Mouse (Mus musculus) bone marrow macrophage, adult 2 months (primary cell): ENCODE measurements around the gene Ipo5. TPM values are rescaled to one million over a fixed set of nuclear protein-coding genes. Genes with fewer than 3 reads are reported as not detected.

ENCODE experiments used
- H3K27ac ChIP-seq: 2 replicates; pipeline ENCODE4 v1.5.1; 2012; ENCODE audit warnings: low read depth, low read length; ENCODE audit not compliant: insufficient read depth
- H3K4me1 ChIP-seq: 2 replicates; pipeline ENCODE4 v1.6.1; 2012; ENCODE audit warnings: low read length; ENCODE audit not compliant: control insufficient read depth, insufficient read depth
- H3K4me3 ChIP-seq: 2 replicates; pipeline ENCODE4 v1.5.1; 2012; ENCODE audit warnings: mild to moderate bottlenecking, low read length, moderate library complexity; ENCODE audit not compliant: insufficient read depth
- CTCF ChIP-seq: IDR thresholded peaks from 2 replicates; pipeline ENCODE4 v1.5.1; 2012; ENCODE audit warnings: low read depth, mild to moderate bottlenecking, low read length, moderate library complexity
- POLR2A ChIP-seq: IDR thresholded peaks from 2 replicates; pipeline ENCODE4 v1.6.1; 2012; ENCODE audit warnings: mild to moderate bottlenecking, low read depth, low read length, borderline replicate concordance
- polyA plus RNA-seq: library from polyadenylated mRNA; stranded (reverse); fragments of >200 nt; gene quantifications from 2 replicates; pipeline ENCODE4 v1.2.4, GENCODE M21; 2012; ENCODE audit not compliant: missing spikeins, insufficient read depth, insufficient read length

Gene Ipo5
- polyA plus RNA-seq, 1 experiment: 47.3 TPM

DNA sequence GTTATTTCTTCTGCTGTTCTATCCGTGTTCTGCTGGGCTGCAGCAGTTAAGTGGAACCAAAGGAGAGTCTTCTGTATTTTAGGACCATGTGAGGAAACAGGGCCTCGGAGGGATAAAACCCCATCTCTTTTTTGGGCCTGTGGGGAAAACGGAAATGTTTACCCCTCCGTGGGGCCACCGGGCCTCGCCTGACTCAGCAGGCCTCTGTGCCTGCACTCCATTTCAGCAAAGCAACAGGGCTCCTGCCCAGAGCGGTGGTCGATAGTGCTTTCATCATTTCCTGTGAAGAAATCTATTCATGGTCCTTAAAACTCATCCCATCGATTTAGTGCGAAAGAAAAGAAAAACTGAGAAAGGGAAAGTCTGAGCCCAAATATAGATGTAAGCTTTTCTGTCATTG is 33.9 kb upstream of the Ipo5 start:
- Histone ChIP-seq H3K4me3 (no peak overlapping the region), H3K27ac (no peak overlapping the region), H3K4me1 (no peaks in the 10 kb centered on the region; the same call in 1 of the 2 replicates)
- TF ChIP-seq CTCF (no peak), POLR2A (no peak)

DNA sequence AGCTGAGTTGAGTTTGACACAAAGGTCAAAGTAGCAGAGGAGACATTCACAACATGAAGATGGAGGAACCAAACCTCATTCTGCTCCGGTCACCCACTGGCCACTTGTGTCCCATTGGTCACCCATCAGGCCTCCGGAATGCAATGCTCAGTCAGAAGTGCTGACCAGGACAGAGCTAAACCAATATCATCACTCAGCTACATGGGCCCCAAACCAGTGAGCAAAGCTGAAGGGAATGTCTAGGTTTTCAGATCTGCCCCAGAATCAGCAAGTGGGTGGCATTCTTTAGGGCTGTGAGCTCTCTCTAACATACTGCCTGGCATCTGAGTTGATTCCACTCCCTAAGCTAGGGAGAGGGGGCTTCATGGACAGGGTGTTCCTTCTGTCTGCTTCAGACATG is 32.0 kb upstream of the Ipo5 start:
- Histone ChIP-seq H3K4me3 (no peak overlapping the region), H3K4me1 (no peaks in the 10 kb centered on the region; the same call in 1 of the 2 replicates), H3K27ac (no peak overlapping the region)
- no peak for TF ChIP-seq POLR2A
- TF ChIP-seq CTCF: no peak

DNA sequence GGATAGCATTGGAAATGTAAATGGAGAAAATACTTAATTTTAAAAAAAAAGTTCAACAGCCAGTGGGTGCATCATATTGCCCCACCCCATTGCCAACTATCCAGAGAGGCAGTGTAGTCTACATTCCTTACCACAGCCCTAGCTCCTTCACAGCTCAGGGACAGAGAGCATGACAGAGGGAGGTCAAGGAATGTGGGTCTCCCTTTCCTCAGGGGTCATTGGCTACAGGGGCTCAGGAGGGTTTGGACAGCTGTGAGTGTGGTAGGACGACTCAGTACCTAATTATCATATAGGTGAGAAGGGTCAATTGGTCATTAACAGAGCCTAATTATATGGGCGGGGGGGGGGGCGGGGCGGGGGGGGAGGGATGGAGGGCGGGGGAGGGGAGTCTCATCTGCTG is 30.4 kb upstream of the Ipo5 start:
- H3K4me3 ChIP-seq: no peak overlapping the region
- no peak overlapping the region for H3K27ac ChIP-seq
- TF ChIP-seq POLR2A (no peak), CTCF (no peak)
- no peaks in the 10 kb centered on the region; the same call in 1 of the 2 replicates for H3K4me1 ChIP-seq

- Histone ChIP-seq H3K4me3 (no peak overlapping the region), H3K4me1 (no peaks in the 10 kb centered on the region; the same call in 1 of the 2 replicates), H3K27ac (no peak overlapping the region)
- TF ChIP-seq CTCF (no peak), POLR2A (no peak)
Observed at GRCm38 (mm10) chr14:120881054-120881453, 30.0 kb upstream of the Ipo5 start.

GRCm38 (mm10) chr14:120888681-120889080 is 22.3 kb upstream of the Ipo5 start:
- Histone ChIP-seq H3K27ac (no peak overlapping the region), H3K4me3 (no peak overlapping the region), H3K4me1 (no peaks in the 10 kb centered on the region)
- TF ChIP-seq CTCF: no peak
- TF ChIP-seq POLR2A: no peak

GRCm38 (mm10) chr14:120892369-120892768 is 18.7 kb upstream of the Ipo5 start:
- no peak for TF ChIP-seq POLR2A
- Histone ChIP-seq H3K27ac (no peak overlapping the region), H3K4me1 (no peaks in the 10 kb centered on the region)

GRCm38 (mm10) chr14:120896613-120897012 is 14.4 kb upstream of the Ipo5 start:
- TF ChIP-seq POLR2A: no peak
- no peak for TF ChIP-seq CTCF
- no peak overlapping the region for H3K4me3 ChIP-seq
- H3K27ac ChIP-seq: no peak overlapping the region
- no peaks in the 10 kb centered on the region for H3K4me1 ChIP-seq

More at GRCm38 (mm10) chr14:120892369-120892768, 18.7 kb upstream of the Ipo5 start:
- H3K4me3 ChIP-seq: no peak overlapping the region

DNA sequence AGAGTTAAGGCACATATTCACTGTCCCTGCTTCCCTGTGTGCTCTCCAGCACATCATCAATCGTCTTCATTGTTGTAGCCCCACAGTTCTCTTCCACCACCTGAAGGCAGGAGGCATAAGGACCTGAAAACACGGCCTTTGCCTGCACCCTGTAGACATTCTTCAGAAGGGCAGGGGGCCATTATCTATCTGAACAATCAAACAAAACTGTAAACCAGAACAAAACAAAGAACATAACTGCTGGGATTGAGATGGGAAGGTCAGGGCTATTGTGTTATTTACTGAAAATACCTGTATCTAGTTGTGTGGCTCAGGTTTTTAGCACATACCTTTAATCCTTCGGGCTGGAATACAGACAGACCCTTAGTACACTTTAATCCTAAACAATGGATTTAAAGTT is 12.1 kb upstream of the Ipo5 start:
- H3K4me3 ChIP-seq: no peak overlapping the region
- TF ChIP-seq CTCF (no peak), POLR2A (no peak)
- no peak overlapping the region for H3K27ac ChIP-seq
- H3K4me1 ChIP-seq: peaks cover 3% of the 10 kb centered on the region

- Histone ChIP-seq H3K27ac (no peak overlapping the region), H3K4me1 (peaks cover 7% of the 10 kb centered on the region; the same call in 1 of the 2 replicates), H3K4me3 (no peak overlapping the region)
- no peak for TF ChIP-seq POLR2A
- TF ChIP-seq CTCF: no peak
Observed at GRCm38 (mm10) chr14:120909396-120909795, 1.6 kb upstream of the Ipo5 start.

GRCm38 (mm10) chr14:120910320-120910719 is 704 bp upstream of the Ipo5 start:
- peak overlapping the region; percentile 3; the same call in 1 of the 2 replicates for H3K27ac ChIP-seq
- TF ChIP-seq POLR2A (no peak), CTCF (no peak)
- H3K4me1 ChIP-seq: peaks cover 7% of the 10 kb centered on the region; the same call in 1 of the 2 replicates
- peak overlapping the region; percentile 63 for H3K4me3 ChIP-seq
